Mouse (Mus musculus): ENCODE data around the gene Esd.
A peak's percentile ranks its signal among the peaks of the same experiment; 100 is the strongest.

Esd gene

GRCm38 (mm10) chr14:74732079-74732783 is at the start of gene Esd:
TSS of gene Esd (plus strand) at chr14:74732297.
- peak; percentile 87 to 89 for DNase-seq

- DNase-seq: no peak
These were observed 47.7 kb upstream of the Esd start for GRCm38 (mm10) chr14:74684298-74684978.

- no peak for DNase-seq
These were observed 40.1 kb upstream of the Esd start for GRCm38 (mm10) chr14:74691963-74692362.

GRCm38 (mm10) chr14:74696766-74697165 is 35.3 kb upstream of the Esd start:
- DNase-seq: no peak

- no peak for DNase-seq
These were observed 34.7 kb upstream of the Esd start for GRCm38 (mm10) chr14:74697432-74697831.

- no peak for DNase-seq
These were observed 32.9 kb upstream of the Esd start for GRCm38 (mm10) chr14:74699241-74699640.

GRCm38 (mm10) chr14:74703930-74704329 is 28.2 kb upstream of the Esd start:
- no peak for DNase-seq

- peak; percentile 33 to 50 for DNase-seq
These were observed 23.0 kb upstream of the Esd start for GRCm38 (mm10) chr14:74709054-74709453.

GRCm38 (mm10) chr14:74723541-74723940 is 8.6 kb upstream of the Esd start:
- no peak for DNase-seq

- no peak for DNase-seq
These were observed 647 bp upstream of the Esd start for GRCm38 (mm10) chr14:74731221-74732078.

- DNase-seq: no peak
These were observed 1.3 kb downstream of the Esd start for GRCm38 (mm10) chr14:74733397-74733796.

GRCm38 (mm10) chr14:74735471-74735870 is 3.4 kb downstream of the Esd start:
- DNase-seq: no peak

- no peak for DNase-seq
These were observed 4.8 kb downstream of the Esd start for GRCm38 (mm10) chr14:74736850-74737249.

- DNase-seq: peak; percentile 82 to 91
These were observed 32.3 kb downstream of the Esd start for GRCm38 (mm10) chr14:74764191-74764918.

GRCm38 (mm10) chr14:74767892-74768291 is 35.8 kb downstream of the Esd start:
- no peak for DNase-seq

- no peak for DNase-seq
These were observed 42.0 kb downstream of the Esd start for GRCm38 (mm10) chr14:74774046-74774619.

GRCm38 (mm10) chr14:74784243-74784934 is 52.3 kb downstream of the Esd start:
- no peak for DNase-seq

- DNase-seq: no peak
These were observed 55.6 kb downstream of the Esd start for GRCm38 (mm10) chr14:74787717-74788116.

- peak; percentile 37 to 58 for DNase-seq
These were observed 56.7 kb downstream of the Esd start for GRCm38 (mm10) chr14:74788766-74789165.

- no peak for DNase-seq
These were observed 58.4 kb downstream of the Esd start for GRCm38 (mm10) chr14:74790535-74790934.

- no peak for DNase-seq
These were observed 60.7 kb downstream of the Esd start for GRCm38 (mm10) chr14:74792793-74793192.

- DNase-seq: peak; percentile 51 to 62
These were observed 62.8 kb downstream of the Esd start for GRCm38 (mm10) chr14:74794931-74795330.

All from cerebellum, postnatal 14 days (tissue).